Mouse (Mus musculus) hindbrain, embryonic 15.5 days (tissue): Measurements from ENCODE around the gene Igf1r. TPM values are rescaled to one million over a fixed set of nuclear protein-coding genes. Genes with fewer than 3 reads are reported as not detected.
A peak's percentile ranks its signal among the peaks of the same experiment; 100 is the strongest.

Experiments used
- ATAC-seq: fragments of 200-750 bp; cut with Nextera tagmentation; 2 replicates; pipeline ENCODE4 v1.8.0; 2017; ENCODE audit warnings: low read depth, moderate number of reproducible peaks, moderate TSS enrichment; ENCODE audit not compliant: low FRiP score
- H3K27ac ChIP-seq: fragments of 300-500 bp; sonication (generic); replicated peaks from 2 replicates; pipeline ENCODE4 v1.5.1; 2015; ENCODE audit warnings: mild to moderate bottlenecking, inconsistent platforms
- H3K27me3 ChIP-seq: fragments of 300-500 bp; sonication (generic); 2 replicates; pipeline ENCODE4 v1.6.1; 2015; ENCODE audit warnings: control low read depth, inconsistent platforms
- H3K36me3 ChIP-seq: fragments of 300-500 bp; sonication (generic); 2 replicates; pipeline ENCODE4 v1.6.1; 2015; ENCODE audit warnings: control low read depth, inconsistent platforms
- H3K4me1 ChIP-seq: fragments of 300-500 bp; sonication (generic); replicated peaks from 2 replicates; pipeline ENCODE4 v1.6.1; 2015; ENCODE audit warnings: control low read depth, inconsistent platforms
- H3K4me2 ChIP-seq: fragments of 300-500 bp; sonication (generic); 2 replicates; pipeline ENCODE4 v1.6.1; 2015; ENCODE audit warnings: moderate library complexity, mild to moderate bottlenecking, inconsistent platforms
- H3K4me3 ChIP-seq: fragments of 300-500 bp; sonication (generic); 2 replicates; pipeline ENCODE4 v1.5.1; 2015; ENCODE audit warnings: mild to moderate bottlenecking, inconsistent platforms
- H3K9ac ChIP-seq: fragments of 300-500 bp; sonication (generic); 2 replicates; pipeline ENCODE4 v1.6.1; 2015; ENCODE audit warnings: inconsistent platforms
- H3K9me3 ChIP-seq: fragments of 300-500 bp; sonication (generic); 2 replicates; pipeline ENCODE4 v1.6.1; 2016; ENCODE audit warnings: control low read depth, inconsistent platforms
- WGBS: fragments of 180-500 bp; shearing (Covaris S2); methylation state at CpG from one replicate; pipeline ENCODE4 v1.1.7; 2015; 5-methylcytosine and 5-hydroxymethylcytosine counted together
- polyA plus RNA-seq: library from polyadenylated mRNA; unstranded; fragments of >200 nt; fragmentation: Nextera tagmentation; extraction: Ambion mirVana; gene quantifications from 2 replicates; pipeline ENCODE4 v1.2.1, GENCODE M21; 2015

Igf1r gene
- polyA plus RNA-seq, 1 experiment from 2014 or later = 22.8 TPM

DNA sequence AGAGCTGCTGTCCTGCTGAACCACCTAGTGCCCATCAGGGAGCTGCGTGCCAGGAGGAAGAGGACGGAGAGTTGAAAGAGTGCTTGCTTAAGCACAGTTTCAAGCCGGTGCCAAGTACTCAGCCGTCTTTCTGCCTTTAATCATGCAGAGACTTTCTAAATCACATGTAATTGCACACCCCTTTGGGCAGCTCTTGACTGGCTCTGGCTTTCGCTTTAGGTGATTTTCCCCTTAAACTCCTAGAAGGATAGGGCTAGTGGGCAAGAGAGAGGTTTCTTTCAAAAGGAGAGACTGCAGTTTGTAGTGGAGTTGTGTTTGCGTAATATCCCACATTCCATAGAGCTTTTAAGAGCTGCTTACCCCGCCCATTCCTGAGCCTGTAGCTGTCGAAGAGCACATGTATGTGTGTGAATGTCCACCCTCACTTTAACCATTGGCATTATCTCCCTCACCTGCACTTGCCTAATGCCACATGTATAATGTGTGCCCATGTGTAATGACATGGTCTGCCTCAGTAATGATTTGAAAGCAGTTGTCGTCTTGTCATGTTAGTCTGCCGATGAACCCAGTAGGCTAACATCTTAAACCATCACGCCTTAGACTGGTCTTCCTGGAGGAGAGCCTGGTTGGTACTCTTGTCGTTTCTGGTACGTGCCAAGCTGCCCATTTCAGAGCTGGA is 109.7 kb downstream of the Igf1r start:
- H3K9ac ChIP-seq = no peak overlapping the region

DNA sequence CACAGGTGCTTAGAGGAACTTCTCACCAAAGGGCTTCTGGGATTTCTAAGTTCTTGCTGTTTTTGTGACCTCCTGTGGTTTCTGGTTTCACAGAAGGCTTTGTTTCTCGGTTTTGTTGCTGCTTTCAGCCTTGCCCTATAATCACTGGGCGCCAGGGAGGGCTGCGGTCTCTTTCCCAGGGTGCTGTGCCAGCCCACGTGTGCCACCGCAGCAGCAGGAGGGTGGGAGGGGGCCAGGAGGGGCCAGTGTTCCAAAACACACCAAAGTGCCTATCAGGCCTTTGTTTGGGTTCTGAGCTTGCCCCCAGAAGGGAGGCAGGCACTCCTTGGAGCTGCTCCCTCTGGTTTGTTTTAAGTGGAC is 110.2 kb downstream of the Igf1r start:
- no peak for ATAC-seq
- peaks cover 36% of the 10 kb centered on the region for H3K4me1 ChIP-seq
- WGBS = 22% methylated on average over 5 of the region's 5 CpGs

More for the DNA sequence above, 109.7 kb downstream of the Igf1r start:
- no peaks in the 10 kb centered on the region for H3K36me3 ChIP-seq
- no peak overlapping the region for H3K4me2 ChIP-seq
- H3K4me3 ChIP-seq = no peak overlapping the region
- no peaks in the 10 kb centered on the region for H3K9me3 ChIP-seq
- H3K27ac ChIP-seq = no peak overlapping the region
- no peaks in the 10 kb centered on the region for H3K27me3 ChIP-seq
- ATAC-seq = no peak
- peaks cover 36% of the 10 kb centered on the region for H3K4me1 ChIP-seq
- 73% methylated on average over 13 of the region's 13 CpGs for WGBS

DNA sequence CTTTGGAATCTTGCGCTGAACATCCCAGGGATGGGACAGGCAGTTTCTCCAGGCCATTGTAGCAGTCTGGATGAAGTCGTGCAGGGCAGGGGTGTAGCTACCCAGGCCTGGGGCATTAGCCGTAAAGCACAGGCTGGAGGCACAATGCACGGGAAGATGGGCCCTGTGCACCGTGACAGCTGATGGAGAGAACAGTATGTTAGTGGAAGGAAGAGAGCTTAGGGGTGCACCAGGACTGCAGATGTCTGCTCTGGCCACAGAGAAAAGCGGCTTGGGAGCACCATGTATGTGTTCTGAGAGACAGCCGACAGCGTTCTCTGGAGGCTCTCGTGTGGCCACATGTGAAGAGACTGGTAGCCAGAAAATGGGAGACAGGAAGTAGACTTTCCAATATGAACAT is 111.1 kb downstream of the Igf1r start:
- no peak for ATAC-seq
- no peaks in the 10 kb centered on the region for H3K27me3 ChIP-seq
- H3K4me1 ChIP-seq = peaks cover 36% of the 10 kb centered on the region
- H3K4me2 ChIP-seq = no peak overlapping the region
- WGBS = 77% methylated on average over 9 of the region's 9 CpGs
- no peak overlapping the region for H3K27ac ChIP-seq
- H3K9me3 ChIP-seq = no peaks in the 10 kb centered on the region
- H3K36me3 ChIP-seq = no peaks in the 10 kb centered on the region
- no peak overlapping the region for H3K9ac ChIP-seq
- no peak overlapping the region for H3K4me3 ChIP-seq

More for the DNA sequence above, 110.2 kb downstream of the Igf1r start:
- H3K27me3 ChIP-seq = no peaks in the 10 kb centered on the region
- H3K4me3 ChIP-seq = no peak overlapping the region
- H3K27ac ChIP-seq = no peak overlapping the region
- H3K9ac ChIP-seq = no peak overlapping the region
- H3K9me3 ChIP-seq = no peaks in the 10 kb centered on the region
- no peaks in the 10 kb centered on the region for H3K36me3 ChIP-seq
- H3K4me2 ChIP-seq = no peak overlapping the region

DNA sequence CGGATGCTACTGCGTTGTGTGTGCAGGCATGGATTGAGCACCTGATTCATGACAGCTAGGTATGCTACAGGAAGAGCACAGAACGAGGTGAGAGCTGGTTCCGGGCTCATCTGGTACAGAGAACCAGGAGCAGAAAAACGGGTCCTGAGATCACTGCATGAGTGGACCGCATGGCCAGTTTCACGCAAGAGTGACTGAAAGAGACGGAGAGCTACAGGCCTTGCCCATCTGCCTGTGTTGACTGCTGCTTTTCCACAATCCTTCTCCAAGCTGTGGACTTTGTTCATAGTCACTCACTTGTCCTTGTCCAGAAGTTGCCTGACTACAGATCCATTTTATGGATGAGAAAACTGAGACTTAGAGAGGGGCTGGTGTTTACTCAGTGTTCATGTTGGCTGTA is 111.5 kb downstream of the Igf1r start:
- ATAC-seq = no peak
- Histone ChIP-seq H3K4me1 (peaks cover 36% of the 10 kb centered on the region), H3K9me3 (no peaks in the 10 kb centered on the region), H3K36me3 (no peaks in the 10 kb centered on the region), H3K4me3 (no peak overlapping the region), H3K27ac (no peak overlapping the region), H3K4me2 (no peak overlapping the region), H3K27me3 (no peaks in the 10 kb centered on the region), H3K9ac (no peak overlapping the region)
- WGBS = 89% methylated on average over 8 of the region's 8 CpGs

GRCm38 (mm10) chr7:68064647-68065362 is 112.2 kb downstream of the Igf1r start:
- WGBS = 25% methylated on average over 11 of the region's 11 CpGs
- no peak overlapping the region for H3K4me2 ChIP-seq

GRCm38 (mm10) chr7:68065904-68066303 is 113.3 kb downstream of the Igf1r start:
- H3K9ac ChIP-seq = no peak overlapping the region
- H3K4me3 ChIP-seq = no peak overlapping the region
- H3K4me1 ChIP-seq = peaks cover 45% of the 10 kb centered on the region
- H3K27ac ChIP-seq = no peak overlapping the region
- whole genome bisulfite sequencing = 84% methylated on average over 6 of the region's 6 CpGs
- ATAC-seq = no peak
- no peaks in the 10 kb centered on the region for H3K27me3 ChIP-seq
- no peaks in the 10 kb centered on the region for H3K9me3 ChIP-seq
- no peak overlapping the region for H3K4me2 ChIP-seq
- H3K36me3 ChIP-seq = no peaks in the 10 kb centered on the region

More at GRCm38 (mm10) chr7:68064647-68065362, 112.2 kb downstream of the Igf1r start:
- peaks cover 41% of the 10 kb centered on the region for H3K4me1 ChIP-seq
- no peaks in the 10 kb centered on the region for H3K36me3 ChIP-seq
- no peaks in the 10 kb centered on the region for H3K27me3 ChIP-seq
- peak; percentile 51; the same call in 1 of the 2 replicates for ATAC-seq
- no peak overlapping the region for H3K27ac ChIP-seq
- H3K9ac ChIP-seq = no peak overlapping the region
- no peak overlapping the region for H3K4me3 ChIP-seq
- H3K9me3 ChIP-seq = no peaks in the 10 kb centered on the region

GRCm38 (mm10) chr7:68067321-68067720 is 114.7 kb downstream of the Igf1r start:
- H3K27me3 ChIP-seq = no peaks in the 10 kb centered on the region
- H3K4me2 ChIP-seq = no peak overlapping the region
- H3K9ac ChIP-seq = no peak overlapping the region
- peaks cover 44% of the 10 kb centered on the region for H3K4me1 ChIP-seq
- no peak overlapping the region for H3K4me3 ChIP-seq
- ATAC-seq = no peak
- WGBS = 97% methylated on average over 4 of the region's 4 CpGs
- H3K36me3 ChIP-seq = no peaks in the 10 kb centered on the region
- no peaks in the 10 kb centered on the region for H3K9me3 ChIP-seq
- H3K27ac ChIP-seq = no peak overlapping the region

DNA sequence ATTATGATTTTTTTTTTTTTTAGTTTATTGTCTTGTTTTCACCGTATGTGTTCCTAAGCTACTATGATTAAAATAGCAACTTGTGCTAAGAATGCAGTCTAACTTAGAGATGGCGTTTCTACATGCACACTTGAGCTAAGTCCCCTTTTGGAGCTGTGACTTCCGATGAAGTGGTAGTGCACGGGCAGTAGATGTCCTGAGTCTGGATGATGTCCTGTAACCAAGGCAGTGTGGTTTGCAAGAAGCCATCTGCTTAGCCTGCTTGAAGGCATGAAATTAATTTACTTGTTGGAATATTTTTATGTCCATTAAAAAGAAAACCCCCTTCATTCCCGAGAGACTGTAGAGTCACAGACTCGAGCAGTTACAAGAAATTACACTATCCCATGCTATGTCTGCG is 116.7 kb downstream of the Igf1r start:
- H3K36me3 ChIP-seq = no peaks in the 10 kb centered on the region
- no peak overlapping the region for H3K9ac ChIP-seq
- H3K4me3 ChIP-seq = no peak overlapping the region
- no peak overlapping the region for H3K4me2 ChIP-seq
- no peak for ATAC-seq
- H3K9me3 ChIP-seq = no peaks in the 10 kb centered on the region
- H3K27ac ChIP-seq = no peak overlapping the region
- peaks cover 41% of the 10 kb centered on the region for H3K4me1 ChIP-seq
- no peaks in the 10 kb centered on the region for H3K27me3 ChIP-seq
- 64% methylated on average over 7 of the region's 7 CpGs for WGBS

DNA sequence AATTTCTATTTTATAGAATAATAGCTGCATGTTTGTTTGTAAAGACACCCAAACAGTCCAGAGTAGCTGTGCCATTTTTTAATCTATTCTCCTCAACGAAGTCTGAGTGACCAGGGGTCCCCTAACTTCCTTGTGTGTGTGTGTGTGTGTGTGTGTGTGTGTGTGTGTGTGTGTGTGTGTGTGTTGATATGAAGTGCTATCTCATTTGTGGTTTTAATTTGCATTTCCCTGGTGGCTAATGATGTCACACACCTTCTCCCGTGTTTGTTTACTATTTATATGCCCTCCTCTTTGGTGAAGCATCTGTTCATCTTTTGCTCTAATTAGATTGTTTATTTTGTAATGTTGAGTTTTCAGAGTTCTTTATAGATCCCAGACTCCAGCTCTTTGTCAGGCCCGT is 117.4 kb downstream of the Igf1r start:
- Histone ChIP-seq H3K27me3 (no peaks in the 10 kb centered on the region), H3K9me3 (no peaks in the 10 kb centered on the region), H3K9ac (no peak overlapping the region), H3K4me1 (peaks cover 41% of the 10 kb centered on the region), H3K27ac (no peak overlapping the region), H3K4me3 (no peak overlapping the region), H3K4me2 (no peak overlapping the region), H3K36me3 (no peaks in the 10 kb centered on the region)
- ATAC-seq = no peak
- 36% methylated on average over 3 of the region's 3 CpGs for WGBS

- 24% methylated on average over 7 of the region's 7 CpGs for WGBS
- ATAC-seq = peak; percentile 60; the same call in 1 of the 2 replicates
- Histone ChIP-seq H3K4me3 (no peak overlapping the region), H3K4me1 (peaks cover 44% of the 10 kb centered on the region), H3K9ac (no peak overlapping the region), H3K27ac (no peak overlapping the region), H3K27me3 (no peaks in the 10 kb centered on the region), H3K9me3 (no peaks in the 10 kb centered on the region), H3K36me3 (no peaks in the 10 kb centered on the region), H3K4me2 (no peak overlapping the region)
These were observed 118.0 kb downstream of the Igf1r start for GRCm38 (mm10) chr7:68070626-68071025.

GRCm38 (mm10) chr7:68071050-68071449 is 118.4 kb downstream of the Igf1r start:
- no peaks in the 10 kb centered on the region for H3K36me3 ChIP-seq
- H3K9me3 ChIP-seq = no peaks in the 10 kb centered on the region
- ATAC-seq = 0 out of 2 replicates have a peak, but pooled peaks have one; percentile 14
- H3K4me3 ChIP-seq = no peak overlapping the region
- H3K27ac ChIP-seq = no peak overlapping the region
- no peak overlapping the region for H3K4me2 ChIP-seq
- H3K9ac ChIP-seq = no peak overlapping the region
- 92% methylated on average over 3 of the region's 3 CpGs for WGBS
- no peaks in the 10 kb centered on the region for H3K27me3 ChIP-seq
- peaks cover 43% of the 10 kb centered on the region for H3K4me1 ChIP-seq

GRCm38 (mm10) chr7:68071749-68072148 is 119.1 kb downstream of the Igf1r start:
- H3K4me1 ChIP-seq = peaks cover 43% of the 10 kb centered on the region
- no peaks in the 10 kb centered on the region for H3K27me3 ChIP-seq

More at GRCm38 (mm10) chr7:68071749-68072148, 119.1 kb downstream of the Igf1r start:
- Histone ChIP-seq H3K9ac (no peak overlapping the region), H3K4me3 (no peak overlapping the region), H3K27ac (no peak overlapping the region), H3K4me2 (no peak overlapping the region), H3K9me3 (no peaks in the 10 kb centered on the region), H3K36me3 (no peaks in the 10 kb centered on the region)
- ATAC-seq = no peak
- 92% methylated on average over 11 of the region's 11 CpGs for WGBS
